Mouse (Mus musculus) ES-E14 (cell line): ENCODE results near the gene Ddah2. TPM values are rescaled to one million over a fixed set of nuclear protein-coding genes. Genes with fewer than 3 reads are reported as not detected.

Experiments used
- DNase-seq: peaks from one replicate; pipeline ENCODE4 v3.0.0-alpha.2; 2013; ENCODE audit warnings: low read depth, low spot score
- H3K27ac ChIP-seq: 2 replicates; pipeline ENCODE4 v1.5.1; 2012; ENCODE audit warnings: low read depth, mild to moderate bottlenecking, low read length, moderate library complexity, mixed read lengths; ENCODE audit not compliant: poor library complexity, insufficient read depth, severe bottlenecking
- H3K36me3 ChIP-seq: 2 replicates; pipeline ENCODE4 v1.6.1; 2012; ENCODE audit warnings: mild to moderate bottlenecking, low read length, moderate library complexity, mixed read lengths; ENCODE audit not compliant: control insufficient read depth, poor library complexity, insufficient read depth, severe bottlenecking
- H3K4me1 ChIP-seq, 2 experiments: fragments of 150-350 bp in 1 of 2; sonication (generic) in 1 of 2; 2 replicates each; pipeline ENCODE4 v1.6.1; 2012; ENCODE audit warnings: low read length in 2 of 2, mild to moderate bottlenecking in 1 of 2, mixed read lengths in 1 of 2; ENCODE audit not compliant: control insufficient read depth in 2 of 2, insufficient read depth in 2 of 2, poor library complexity in 1 of 2
- H3K4me3 ChIP-seq, 2 experiments: fragments of 150-350 bp in 1 of 2; sonication (generic) in 1 of 2; 2 replicates each; pipeline ENCODE4 v1.5.1; 2012; ENCODE audit warnings: low read length in 2 of 2, low read depth in 1 of 2, mild to moderate bottlenecking in 1 of 2, mixed read lengths in 1 of 2; ENCODE audit not compliant: insufficient read depth in 1 of 2, poor library complexity in 1 of 2, severe bottlenecking in 1 of 2
- H3K9ac ChIP-seq: 2 replicates; pipeline ENCODE4 v1.6.1; 2012; ENCODE audit warnings: low read depth, mild to moderate bottlenecking, low read length, mixed read lengths; ENCODE audit not compliant: poor library complexity, insufficient read depth, severe bottlenecking
- H3K9me3 ChIP-seq: fragments of 150-350 bp; sonication (generic); 2 replicates; pipeline ENCODE4 v1.6.1; 2012; ENCODE audit warnings: low read depth, mild to moderate bottlenecking, low read length; ENCODE audit not compliant: control insufficient read depth, insufficient read depth
- CHD2 ChIP-seq: IDR thresholded peaks from 2 replicates; pipeline ENCODE4 v1.6.1; 2014; ENCODE audit warnings: mild to moderate bottlenecking, low read depth, low read length, inconsistent platforms
- HCFC1 ChIP-seq: IDR thresholded peaks from 2 replicates; pipeline ENCODE4 v1.6.1; 2012; ENCODE audit warnings: low read length, inconsistent platforms, borderline replicate concordance; ENCODE audit not compliant: insufficient read depth
- MAFK ChIP-seq: IDR thresholded peaks from 2 replicates; pipeline ENCODE4 v1.6.1; 2014; ENCODE audit warnings: mild to moderate bottlenecking, low read depth, low read length, inconsistent platforms; ENCODE audit not compliant: insufficient read depth
- ZC3H11A ChIP-seq: IDR thresholded peaks from 2 replicates; pipeline ENCODE4 v1.6.1; 2012; ENCODE audit warnings: low read depth, mild to moderate bottlenecking, inconsistent platforms, low read length, borderline replicate concordance
- ZNF384 ChIP-seq: IDR thresholded peaks from 2 replicates; pipeline ENCODE4 v1.6.1; 2012; ENCODE audit warnings: low read depth, low read length, inconsistent platforms
- in situ Hi-C, 2 experiments: fragments of 600-800 bp; cut with MboI; formaldehyde crosslinking; loops; one replicate each; pipeline ENCODE4 v1.15.1; 2025; ENCODE audit warnings: low sequenced_read_pairs in 2 of 2, inconsistent platforms in 1 of 2; ENCODE audit not compliant: unreplicated experiment in 2 of 2
- total RNA-seq: library from RNA; depleted of rRNA; stranded (reverse); fragments of 300-350 nt; gene quantifications from 2 replicates; pipeline ENCODE4 v1.2.3, GENCODE M21; 2012

The Ddah2 gene
- total RNA-seq, 1 experiment: 45.0 TPM

DNA sequence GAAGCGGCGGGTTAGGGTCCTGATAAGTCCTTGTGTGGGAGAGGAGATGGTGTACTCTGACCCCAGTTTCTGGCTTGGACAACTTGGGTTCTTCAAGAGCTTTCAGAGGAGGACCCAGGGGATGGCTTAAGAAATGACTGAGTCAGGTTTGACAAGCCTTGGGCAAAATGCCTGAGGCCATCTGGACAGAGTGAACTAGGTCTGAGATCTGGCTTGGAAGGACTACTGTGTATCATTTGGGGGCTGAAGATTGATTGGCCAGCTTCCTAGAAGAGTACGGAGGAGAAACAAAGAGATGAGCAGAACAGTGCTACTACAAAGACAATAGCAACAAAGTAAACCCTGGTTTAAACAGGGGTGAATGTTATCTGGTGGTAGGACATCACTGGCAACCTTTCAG is 4.6 kb downstream of the Ddah2 start:
- Histone ChIP-seq H3K4me1 (peaks cover 6 to 34% of the 10 kb centered on the region in 2 experiments), H3K9ac (no peak overlapping the region), H3K36me3 (peaks cover 10% of the 10 kb centered on the region; the same call in 1 of the 2 replicates), H3K9me3 (no peaks in the 10 kb centered on the region), H3K27ac (no peak overlapping the region), H3K4me3 (no peak overlapping the region)
- TF ChIP-seq MAFK (no peak), ZC3H11A (no peak), CHD2 (no peak), ZNF384 (no peak), HCFC1 (no peak)
- in situ Hi-C loops: no loop called here
- no peak for DNase-seq

DNA sequence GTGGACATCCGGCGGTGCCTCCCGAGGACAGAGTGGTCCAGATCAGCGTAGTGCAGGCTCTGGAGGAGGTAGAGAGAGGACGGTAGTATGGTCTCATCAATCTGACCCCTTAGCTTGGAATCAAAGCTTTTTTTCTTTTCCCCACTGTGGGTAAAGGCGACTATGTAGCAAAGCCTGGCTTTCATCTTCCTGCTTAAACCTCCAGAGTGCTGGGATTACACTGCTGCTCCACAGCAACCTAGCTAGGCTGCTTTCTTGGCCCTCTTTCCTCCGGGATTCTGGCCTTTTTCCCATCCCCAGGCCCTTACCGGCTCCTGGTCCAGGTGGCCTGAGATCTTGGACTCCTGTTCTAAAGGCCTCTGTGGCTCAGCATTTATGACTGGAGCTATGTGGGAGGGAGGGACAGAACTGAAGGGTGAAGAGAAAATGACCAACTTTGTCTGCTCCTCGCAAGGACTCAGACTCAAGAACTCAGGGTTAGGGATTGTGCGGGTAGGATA is 5.6 kb downstream of the Ddah2 start:
- no peak overlapping the region for H3K9ac ChIP-seq
- TF ChIP-seq ZNF384 (no peak), CHD2 (no peak)
- H3K4me3 ChIP-seq: peak overlapping the region; percentile 29 to 64; a peak in 3 of 4 replicates
- H3K9me3 ChIP-seq: no peaks in the 10 kb centered on the region
- no peak for DNase-seq
- in situ Hi-C loops: no loop called here
- peaks cover 6 to 34% of the 10 kb centered on the region in 2 experiments for H3K4me1 ChIP-seq
- peaks cover 10% of the 10 kb centered on the region; the same call in 1 of the 2 replicates for H3K36me3 ChIP-seq
- H3K27ac ChIP-seq: peak overlapping the region; percentile 55

DNA sequence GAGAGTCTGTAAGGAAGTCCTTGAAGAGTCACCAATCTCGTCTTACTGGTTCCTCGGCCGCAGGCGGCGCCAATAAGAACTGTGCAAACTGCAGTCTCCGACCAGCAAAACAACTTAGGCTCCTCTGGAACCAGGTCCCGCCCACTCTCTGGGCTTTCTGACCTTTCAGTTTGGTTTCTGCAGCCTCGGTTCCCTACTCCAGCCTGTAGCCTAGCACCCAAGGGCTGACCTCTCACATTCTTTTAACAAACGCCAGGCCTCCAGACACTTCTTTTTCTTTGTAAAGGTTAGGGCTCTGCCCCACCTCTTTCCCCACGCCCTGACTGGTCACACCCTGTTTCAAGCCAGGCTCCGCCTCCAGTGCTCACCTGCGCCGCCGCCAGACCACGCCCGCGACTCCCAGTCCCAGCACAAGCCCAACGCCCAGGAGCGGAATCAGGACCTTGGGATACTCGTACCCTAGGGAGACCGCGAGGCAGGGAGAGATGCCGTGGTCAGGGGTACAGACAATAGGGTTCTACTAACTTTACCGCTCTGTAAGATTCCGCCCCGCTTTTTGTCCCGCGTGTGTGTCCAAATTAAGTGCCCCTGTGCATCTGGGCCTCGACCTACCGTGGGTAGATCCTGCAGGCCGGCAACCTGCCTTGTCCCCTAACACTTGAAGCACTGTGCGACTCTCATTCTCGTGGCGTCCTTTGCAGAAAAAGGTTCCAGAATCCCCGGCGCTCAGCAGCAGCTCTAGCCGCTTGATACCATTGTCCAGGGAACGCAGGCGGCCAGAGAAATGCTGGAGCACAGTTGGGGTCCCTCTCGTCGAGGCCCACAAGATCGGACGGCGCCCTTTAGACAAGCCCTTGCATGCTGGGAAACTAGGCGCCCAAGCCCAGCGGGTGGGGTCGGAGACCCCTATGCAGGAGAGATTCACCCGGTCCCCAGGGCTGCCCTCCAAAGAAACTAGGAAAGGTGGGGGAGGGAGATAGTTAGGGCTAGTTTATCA is 6.4 kb downstream of the Ddah2 start, which contains the start of gene Ly6g6c:
TSS of gene Ly6g6c (plus strand) at position 438 of the 997 bp plus-strand sequence.
- Histone ChIP-seq H3K36me3 (peaks cover 8% of the 10 kb centered on the region; the same call in 1 of the 2 replicates), H3K9me3 (no peaks in the 10 kb centered on the region), H3K4me3 (peak within 1 kb of the TSS; percentile 63 to 64), H3K9ac (peak within 1 kb of the TSS; percentile 67), H3K27ac (peak within 1 kb of the TSS; percentile 85), H3K4me1 (peaks cover 6 to 32% of the 10 kb centered on the region in 2 experiments)
- TF ChIP-seq ZNF384: no peak
- TF ChIP-seq CHD2: no peak
- no peak for TF ChIP-seq MAFK
- peak; percentile 77 for DNase-seq
- in situ Hi-C loops: no loop called here

DNA sequence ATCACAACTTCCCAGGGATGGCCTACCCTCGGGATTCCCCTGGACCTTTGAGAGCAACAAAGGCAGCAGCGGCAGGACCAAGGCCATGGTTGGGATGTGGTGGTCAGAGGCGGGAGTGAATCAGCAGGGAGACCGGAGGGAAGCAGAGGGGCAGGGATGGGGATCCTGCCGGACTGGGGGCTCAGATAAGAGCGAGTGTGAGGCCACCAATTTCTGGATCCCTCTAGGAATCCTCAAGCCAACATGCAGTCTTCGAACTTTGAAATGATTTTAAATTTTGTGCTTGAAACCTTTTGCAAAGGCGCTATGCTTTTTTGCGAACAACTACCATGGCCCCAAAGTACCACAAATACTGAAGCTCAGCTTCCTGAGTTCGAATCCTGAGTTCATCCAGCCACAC is 7.2 kb downstream of the Ddah2 start, which contains the start of gene Mpig6b:
TSS of gene Mpig6b (minus strand) at position 101 of the 400 bp plus-strand sequence.
- H3K9ac ChIP-seq: peak within 1 kb of the TSS; percentile 67
- in situ Hi-C loops: no loop called here
- DNase-seq: no peak
- peaks cover 6 to 30% of the 10 kb centered on the region in 2 experiments for H3K4me1 ChIP-seq
- TF ChIP-seq MAFK (no peak), ZC3H11A (no peak), ZNF384 (no peak), CHD2 (no peak), HCFC1 (no peak)
- H3K4me3 ChIP-seq: peak within 1 kb of the TSS; percentile 63 to 64
- H3K36me3 ChIP-seq: peaks cover 4% of the 10 kb centered on the region; the same call in 1 of the 2 replicates
- H3K9me3 ChIP-seq: no peaks in the 10 kb centered on the region
- peak within 1 kb of the TSS; percentile 85 for H3K27ac ChIP-seq
